Mouse (Mus musculus): ENCODE results near the gene Daam2. TPM values are rescaled to one million over a fixed set of nuclear protein-coding genes. Genes with fewer than 3 reads are reported as not detected.
"Not testable (repeated sequence)": the region's sequence is repeated elsewhere in the genome, so short reads cannot be mapped to it uniquely, and the experiment has no call there.

The Daam2 gene
- total RNA-seq, 1 experiment from 2014 or later: not detected

- ATAC-seq (replicated peaks in 1 of 2; ENCODE audit: insufficient read depth in 1 of 2, low FRiP score in 2 of 2, low TSS enrichment in 1 of 2, low read depth in 1 of 2, poor library complexity in 2 of 2, severe bottlenecking in 2 of 2): no peak
These were observed 115.4 kb downstream of the Daam2 start for GRCm38 (mm10) chr17:49448570-49449229.

GRCm38 (mm10) chr17:49442841-49443240 is 121.3 kb downstream of the Daam2 start:
- not testable (repeated sequence) for ATAC-seq (replicated peaks in 1 of 2; ENCODE audit: insufficient read depth in 1 of 2, low FRiP score in 2 of 2, low TSS enrichment in 1 of 2, low read depth in 1 of 2, poor library complexity in 2 of 2, severe bottlenecking in 2 of 2)

GRCm38 (mm10) chr17:49440331-49441130 is 123.6 kb downstream of the Daam2 start:
- no peak for ATAC-seq (replicated peaks in 1 of 2; ENCODE audit: insufficient read depth in 1 of 2, low FRiP score in 2 of 2, low TSS enrichment in 1 of 2, low read depth in 1 of 2, poor library complexity in 2 of 2, severe bottlenecking in 2 of 2)

- ATAC-seq (replicated peaks in 1 of 2; ENCODE audit: insufficient read depth in 1 of 2, low FRiP score in 2 of 2, low TSS enrichment in 1 of 2, low read depth in 1 of 2, poor library complexity in 2 of 2, severe bottlenecking in 2 of 2): no peak
These were observed 124.4 kb downstream of the Daam2 start for GRCm38 (mm10) chr17:49439706-49440105.

- ATAC-seq (replicated peaks in 1 of 2; ENCODE audit: insufficient read depth in 1 of 2, low FRiP score in 2 of 2, low TSS enrichment in 1 of 2, low read depth in 1 of 2, poor library complexity in 2 of 2, severe bottlenecking in 2 of 2): peak in 1 of 2 experiments; percentile 58; a peak in 1 of 4 replicates
These were observed 125.1 kb downstream of the Daam2 start for GRCm38 (mm10) chr17:49438822-49439574.

- not testable (repeated sequence) for ATAC-seq (replicated peaks in 1 of 2; ENCODE audit: insufficient read depth in 1 of 2, low FRiP score in 2 of 2, low TSS enrichment in 1 of 2, low read depth in 1 of 2, poor library complexity in 2 of 2, severe bottlenecking in 2 of 2)
These were observed 126.8 kb downstream of the Daam2 start for GRCm38 (mm10) chr17:49437306-49437705.

- no peak for ATAC-seq (replicated peaks in 1 of 2; ENCODE audit: insufficient read depth in 1 of 2, low FRiP score in 2 of 2, low TSS enrichment in 1 of 2, low read depth in 1 of 2, poor library complexity in 2 of 2, severe bottlenecking in 2 of 2)
These were observed 127.5 kb downstream of the Daam2 start for GRCm38 (mm10) chr17:49436631-49437030.

GRCm38 (mm10) chr17:49435081-49435480 is 129.1 kb downstream of the Daam2 start:
- ATAC-seq (replicated peaks in 1 of 2; ENCODE audit: insufficient read depth in 1 of 2, low FRiP score in 2 of 2, low TSS enrichment in 1 of 2, low read depth in 1 of 2, poor library complexity in 2 of 2, severe bottlenecking in 2 of 2): no peak

GRCm38 (mm10) chr17:49434236-49434635 is 129.9 kb downstream of the Daam2 start:
- ATAC-seq (replicated peaks in 1 of 2; ENCODE audit: insufficient read depth in 1 of 2, low FRiP score in 2 of 2, low TSS enrichment in 1 of 2, low read depth in 1 of 2, poor library complexity in 2 of 2, severe bottlenecking in 2 of 2): no peak

GRCm38 (mm10) chr17:49433071-49433470 is 131.1 kb downstream of the Daam2 start:
- no peak for ATAC-seq (replicated peaks in 1 of 2; ENCODE audit: insufficient read depth in 1 of 2, low FRiP score in 2 of 2, low TSS enrichment in 1 of 2, low read depth in 1 of 2, poor library complexity in 2 of 2, severe bottlenecking in 2 of 2)

GRCm38 (mm10) chr17:49432071-49432711 is 132.0 kb downstream of the Daam2 start:
- ATAC-seq (replicated peaks in 1 of 2; ENCODE audit: insufficient read depth in 1 of 2, low FRiP score in 2 of 2, low TSS enrichment in 1 of 2, low read depth in 1 of 2, poor library complexity in 2 of 2, severe bottlenecking in 2 of 2): peak in 1 of 2 experiments; percentile 3; a peak in 1 of 4 replicates

- ATAC-seq (replicated peaks in 1 of 2; ENCODE audit: insufficient read depth in 1 of 2, low FRiP score in 2 of 2, low TSS enrichment in 1 of 2, low read depth in 1 of 2, poor library complexity in 2 of 2, severe bottlenecking in 2 of 2): no peak
These were observed 133.0 kb downstream of the Daam2 start for GRCm38 (mm10) chr17:49431176-49431575.

- ATAC-seq (replicated peaks in 1 of 2; ENCODE audit: insufficient read depth in 1 of 2, low FRiP score in 2 of 2, low TSS enrichment in 1 of 2, low read depth in 1 of 2, poor library complexity in 2 of 2, severe bottlenecking in 2 of 2): no peak
These were observed 134.0 kb downstream of the Daam2 start for GRCm38 (mm10) chr17:49430136-49430535.

GRCm38 (mm10) chr17:49429471-49430129 is 134.5 kb downstream of the Daam2 start:
- no peak for ATAC-seq (replicated peaks in 1 of 2; ENCODE audit: insufficient read depth in 1 of 2, low FRiP score in 2 of 2, low TSS enrichment in 1 of 2, low read depth in 1 of 2, poor library complexity in 2 of 2, severe bottlenecking in 2 of 2)

- peak in 1 of 2 experiments; percentile 6; a peak in 1 of 4 replicates for ATAC-seq (replicated peaks in 1 of 2; ENCODE audit: insufficient read depth in 1 of 2, low FRiP score in 2 of 2, low TSS enrichment in 1 of 2, low read depth in 1 of 2, poor library complexity in 2 of 2, severe bottlenecking in 2 of 2)
These were observed 135.3 kb downstream of the Daam2 start for GRCm38 (mm10) chr17:49428751-49429415.

GRCm38 (mm10) chr17:49428239-49428688 is 135.9 kb downstream of the Daam2 start, which contains the start of gene Mocs1:
Mocs1 (plus strand) TSS chr17:49428362.
- peak; percentile 98 for ATAC-seq (replicated peaks in 1 of 2; ENCODE audit: insufficient read depth in 1 of 2, low FRiP score in 2 of 2, low TSS enrichment in 1 of 2, low read depth in 1 of 2, poor library complexity in 2 of 2, severe bottlenecking in 2 of 2)
